Mouse (Mus musculus): Measurements from ENCODE around the gene Ssr1.
A peak's percentile ranks its signal among the peaks of the same experiment; 100 is the strongest.

DNA sequence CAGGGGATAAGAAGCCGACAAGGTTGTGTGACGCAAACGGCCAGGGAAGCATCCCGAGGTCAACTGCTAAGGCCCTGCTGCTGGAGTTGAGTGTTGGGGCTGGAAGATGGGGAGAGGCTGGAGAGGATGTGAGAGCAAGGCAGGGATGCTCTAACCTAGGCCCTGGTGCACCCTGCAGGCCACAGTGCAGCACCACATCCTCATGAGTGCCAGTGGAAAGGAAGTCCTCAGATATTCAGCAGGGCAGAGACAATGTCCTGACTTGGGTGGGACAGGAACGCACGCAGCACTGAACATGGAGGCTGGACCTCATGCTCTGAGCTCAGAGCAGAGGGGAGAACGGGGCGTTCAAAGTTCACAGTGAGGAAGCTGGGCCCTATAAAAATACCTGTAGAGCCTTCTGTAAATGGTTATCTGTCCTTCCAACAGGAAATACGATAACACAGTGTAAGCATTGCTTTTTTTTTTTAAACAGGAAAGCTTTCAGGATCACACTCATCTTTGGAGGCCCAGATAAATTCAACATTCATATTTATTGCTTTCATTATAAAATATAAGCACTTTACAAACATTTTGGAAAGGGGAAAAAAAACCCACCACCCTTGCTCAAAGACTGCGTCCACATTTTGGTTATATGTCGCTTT is 23.0 kb downstream of the Ssr1 start:
- TF ChIP-seq CTCF (IDR thresholded peaks at IDR 0.05; ENCODE audit: low read depth, low read length), result peak; percentile 56
- no peak for TF ChIP-seq POLR2A (IDR thresholded peaks at IDR 0.05; ENCODE audit: extremely low read depth, insufficient read depth, low read length)

Data from liver, adult 2 months (tissue).